Mouse (Mus musculus): Measurements from ENCODE around the gene Gm973. TPM values are rescaled to one million over a fixed set of nuclear protein-coding genes. Genes with fewer than 3 reads are reported as not detected.

Gene Gm973
- 4.0 and 9.2 TPM in 2 replicates for polyA plus RNA-seq (2015; fragmentation: Nextera tagmentation; extraction: Ambion mirVana)

GRCm38 (mm10) chr1:59516026-59516917 is at the start of gene Gm973:
Gene Gm973, plus strand, starts transcription at chr1:59516264.
- Histone ChIP-seq H3K36me3 (no peaks in the 10 kb centered on the region), H3K27me3 (no peaks in the 10 kb centered on the region), H3K4me1 (peaks cover 25% of the 10 kb centered on the region), H3K4me2 (replicated peaks) (peak within 1 kb of the TSS; percentile 63), H3K4me3 (peak within 1 kb of the TSS; percentile 44), H3K9ac (replicated peaks) (peak within 1 kb of the TSS; percentile 48), H3K9me3 (no peaks in the 10 kb centered on the region), H3K27ac (replicated peaks) (peak within 1 kb of the TSS; percentile 93)
- WGBS, result 3% methylated on average over 25 of the region's 25 CpGs
- ATAC-seq (replicated peaks), result peak; percentile 95

- ATAC-seq (replicated peaks), result no peak
- H3K4me2 ChIP-seq (replicated peaks), result no peak overlapping the region
- H3K9ac ChIP-seq (replicated peaks), result no peak overlapping the region
- H3K4me1 ChIP-seq, result peaks cover 6% of the 10 kb centered on the region
- H3K27ac ChIP-seq (replicated peaks), result no peak overlapping the region
- WGBS, result 30% methylated on average over 4 of the region's 4 CpGs
- no peaks in the 10 kb centered on the region for H3K27me3 ChIP-seq
- H3K36me3 ChIP-seq, result no peaks in the 10 kb centered on the region
- H3K9me3 ChIP-seq, result no peaks in the 10 kb centered on the region
- no peak overlapping the region for H3K4me3 ChIP-seq
Measured at GRCm38 (mm10) chr1:59469170-59469569, 46.9 kb upstream of the Gm973 start.

GRCm38 (mm10) chr1:59470766-59471165 is 45.3 kb upstream of the Gm973 start:
- Histone ChIP-seq H3K27me3 (no peaks in the 10 kb centered on the region), H3K4me2 (replicated peaks) (no peak overlapping the region), H3K27ac (replicated peaks) (no peak overlapping the region), H3K4me1 (peaks cover 6% of the 10 kb centered on the region), H3K4me3 (no peak overlapping the region), H3K9ac (replicated peaks) (no peak overlapping the region), H3K9me3 (no peaks in the 10 kb centered on the region), H3K36me3 (no peaks in the 10 kb centered on the region)
- 60% methylated on average over 4 of the region's 4 CpGs for WGBS
- ATAC-seq (replicated peaks), result no peak

- Histone ChIP-seq H3K4me3 (no peak overlapping the region), H3K9ac (replicated peaks) (no peak overlapping the region), H3K27ac (replicated peaks) (no peak overlapping the region), H3K4me1 (peaks cover 6% of the 10 kb centered on the region), H3K27me3 (no peaks in the 10 kb centered on the region), H3K9me3 (no peaks in the 10 kb centered on the region), H3K4me2 (replicated peaks) (no peak overlapping the region), H3K36me3 (no peaks in the 10 kb centered on the region)
- 8% methylated on average over 9 of the region's 11 CpGs for WGBS
- ATAC-seq (replicated peaks), result no peak
Measured at GRCm38 (mm10) chr1:59472368-59473180, 43.5 kb upstream of the Gm973 start.

GRCm38 (mm10) chr1:59473181-59473555 is 42.9 kb upstream of the Gm973 start:
- no peak overlapping the region for H3K9ac ChIP-seq (replicated peaks)
- H3K27me3 ChIP-seq, result no peaks in the 10 kb centered on the region
- H3K4me3 ChIP-seq, result no peak overlapping the region
- ATAC-seq (replicated peaks), result no peak
- no peak overlapping the region for H3K4me2 ChIP-seq (replicated peaks)
- peaks cover 6% of the 10 kb centered on the region for H3K4me1 ChIP-seq
- no peaks in the 10 kb centered on the region for H3K36me3 ChIP-seq
- no peaks in the 10 kb centered on the region for H3K9me3 ChIP-seq
- H3K27ac ChIP-seq (replicated peaks), result no peak overlapping the region
- WGBS, result under 1% methylated on average over 4 of the region's 4 CpGs

- no peak overlapping the region for H3K9ac ChIP-seq (replicated peaks)
- H3K4me2 ChIP-seq (replicated peaks), result no peak overlapping the region
- no peaks in the 10 kb centered on the region for H3K27me3 ChIP-seq
- H3K9me3 ChIP-seq, result no peaks in the 10 kb centered on the region
- no peaks in the 10 kb centered on the region for H3K36me3 ChIP-seq
- H3K27ac ChIP-seq (replicated peaks), result no peak overlapping the region
- peaks cover 7% of the 10 kb centered on the region for H3K4me1 ChIP-seq
- no peak for ATAC-seq (replicated peaks)
- H3K4me3 ChIP-seq, result no peak overlapping the region
- 41% methylated on average over 2 of the region's 2 CpGs for WGBS
Measured at GRCm38 (mm10) chr1:59475618-59476017, 40.4 kb upstream of the Gm973 start.

GRCm38 (mm10) chr1:59478911-59479310 is 37.2 kb upstream of the Gm973 start:
- Histone ChIP-seq H3K9me3 (no peaks in the 10 kb centered on the region), H3K4me2 (replicated peaks) (no peak overlapping the region), H3K36me3 (no peaks in the 10 kb centered on the region), H3K27ac (replicated peaks) (no peak overlapping the region), H3K9ac (replicated peaks) (no peak overlapping the region), H3K4me1 (peaks cover 32% of the 10 kb centered on the region), H3K27me3 (no peaks in the 10 kb centered on the region), H3K4me3 (no peak overlapping the region)
- no peak for ATAC-seq (replicated peaks)
- 79% methylated on average over 3 of the region's 3 CpGs for WGBS

GRCm38 (mm10) chr1:59480821-59481455 is 35.1 kb upstream of the Gm973 start:
- Histone ChIP-seq H3K9ac (replicated peaks) (peak overlapping the region; percentile 15), H3K4me1 (peaks cover 48% of the 10 kb centered on the region)
- no peak for ATAC-seq (replicated peaks)

GRCm38 (mm10) chr1:59481456-59482291 is 34.4 kb upstream of the Gm973 start:
- Histone ChIP-seq H3K4me2 (replicated peaks) (peak overlapping the region; percentile 98), H3K27me3 (no peaks in the 10 kb centered on the region), H3K27ac (replicated peaks) (peak overlapping the region; percentile 66), H3K9ac (replicated peaks) (peak overlapping the region; percentile 52), H3K36me3 (no peaks in the 10 kb centered on the region), H3K4me3 (peak overlapping the region; percentile 57), H3K4me1 (peaks cover 53% of the 10 kb centered on the region), H3K9me3 (no peaks in the 10 kb centered on the region)
- peak; percentile 94 for ATAC-seq (replicated peaks)
- WGBS, result under 1% methylated on average over 57 of the region's 57 CpGs

More at GRCm38 (mm10) chr1:59480821-59481455, 35.1 kb upstream of the Gm973 start:
- Histone ChIP-seq H3K27me3 (no peaks in the 10 kb centered on the region), H3K27ac (replicated peaks) (peak overlapping the region; percentile 66), H3K4me3 (peak overlapping the region; percentile 57), H3K36me3 (no peaks in the 10 kb centered on the region), H3K4me2 (replicated peaks) (peak overlapping the region; percentile 98), H3K9me3 (no peaks in the 10 kb centered on the region)
- WGBS, result 1% methylated on average over 23 of the region's 23 CpGs

GRCm38 (mm10) chr1:59482331-59482695 is 33.8 kb upstream of the Gm973 start, which contains the start of gene Fzd7:
Gene Fzd7, plus strand, starts transcription at chr1:59482424.
- H3K27me3 ChIP-seq, result no peaks in the 10 kb centered on the region
- peak; percentile 36 for ATAC-seq (replicated peaks)
- peak within 1 kb of the TSS; percentile 98 for H3K4me2 ChIP-seq (replicated peaks)
- H3K4me3 ChIP-seq, result peak within 1 kb of the TSS; percentile 57
- under 1% methylated on average over 33 of the region's 35 CpGs for WGBS
- no peaks in the 10 kb centered on the region for H3K36me3 ChIP-seq
- peak within 1 kb of the TSS; percentile 52 for H3K9ac ChIP-seq (replicated peaks)
- peak within 1 kb of the TSS; percentile 66 for H3K27ac ChIP-seq (replicated peaks)
- H3K4me1 ChIP-seq, result peaks cover 57% of the 10 kb centered on the region
- H3K9me3 ChIP-seq, result no peaks in the 10 kb centered on the region
